Mouse (Mus musculus) midbrain, embryonic 13.5 days (tissue): ENCODE measurements around the gene Txndc8. TPM values are rescaled to one million over a fixed set of nuclear protein-coding genes. Genes with fewer than 3 reads are reported as not detected.

Experiments
- polyA plus RNA-seq: library from polyadenylated mRNA; unstranded; fragments of >200 nt; fragmentation: Nextera tagmentation; extraction: Ambion mirVana; gene quantifications from 2 replicates; pipeline ENCODE4 v1.2.1, GENCODE M21; 2015

Gene Txndc8
- polyA plus RNA-seq, 1 experiment from 2014 or later, result not detected

Other genes starting within 250 kb of the Txndc8 start
- gene D630039A03Rik, start 92.8 kb downstream of the Txndc8 start, polyA plus RNA-seq, result not detected in 2 replicates
- gene Txn1, start 52.7 kb downstream of the Txndc8 start, polyA plus RNA-seq, result 279 and 303 TPM in 2 replicates
- 0.24 and 0.36 TPM in 2 replicates for gene Svep1, start 197.7 kb upstream of the Txndc8 start, polyA plus RNA-seq